Mouse (Mus musculus): ENCODE results near the gene Txnrd3. TPM values are rescaled to one million over a fixed set of nuclear protein-coding genes. Genes with fewer than 3 reads are reported as not detected.

Gene Txnrd3
- polyA plus RNA-seq (2017; shearing (Covaris generic)), result 1 to 10 TPM; 4.1 to 5.8 TPM

DNA sequence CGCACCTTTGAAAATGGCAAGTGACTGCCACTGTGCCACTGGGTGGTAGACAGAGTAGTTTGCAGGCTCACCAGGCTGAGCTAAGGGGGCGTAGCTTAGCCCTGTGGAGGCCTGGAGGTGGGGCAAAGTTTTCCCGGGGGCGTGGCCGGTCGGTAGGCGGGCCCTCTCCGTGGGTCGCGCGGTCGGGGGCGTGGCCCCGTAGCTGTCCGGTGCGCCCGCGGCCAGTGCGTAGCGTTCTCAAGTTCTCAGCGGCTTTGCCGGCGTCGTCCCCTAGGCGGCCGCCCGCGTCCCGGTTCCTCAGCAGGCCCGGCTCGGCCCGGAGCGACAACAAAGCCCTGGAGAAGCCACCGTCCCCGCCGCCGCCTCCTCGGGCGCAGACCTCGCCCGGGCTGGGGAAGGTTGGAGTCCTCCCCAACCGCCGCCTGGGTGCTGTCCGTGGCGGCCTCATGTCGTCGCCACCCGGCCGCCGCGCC lies at the start of gene Txnrd3:
TSS of gene Txnrd3 (plus strand) at position 191 of the 473 bp plus-strand sequence.

DNA sequence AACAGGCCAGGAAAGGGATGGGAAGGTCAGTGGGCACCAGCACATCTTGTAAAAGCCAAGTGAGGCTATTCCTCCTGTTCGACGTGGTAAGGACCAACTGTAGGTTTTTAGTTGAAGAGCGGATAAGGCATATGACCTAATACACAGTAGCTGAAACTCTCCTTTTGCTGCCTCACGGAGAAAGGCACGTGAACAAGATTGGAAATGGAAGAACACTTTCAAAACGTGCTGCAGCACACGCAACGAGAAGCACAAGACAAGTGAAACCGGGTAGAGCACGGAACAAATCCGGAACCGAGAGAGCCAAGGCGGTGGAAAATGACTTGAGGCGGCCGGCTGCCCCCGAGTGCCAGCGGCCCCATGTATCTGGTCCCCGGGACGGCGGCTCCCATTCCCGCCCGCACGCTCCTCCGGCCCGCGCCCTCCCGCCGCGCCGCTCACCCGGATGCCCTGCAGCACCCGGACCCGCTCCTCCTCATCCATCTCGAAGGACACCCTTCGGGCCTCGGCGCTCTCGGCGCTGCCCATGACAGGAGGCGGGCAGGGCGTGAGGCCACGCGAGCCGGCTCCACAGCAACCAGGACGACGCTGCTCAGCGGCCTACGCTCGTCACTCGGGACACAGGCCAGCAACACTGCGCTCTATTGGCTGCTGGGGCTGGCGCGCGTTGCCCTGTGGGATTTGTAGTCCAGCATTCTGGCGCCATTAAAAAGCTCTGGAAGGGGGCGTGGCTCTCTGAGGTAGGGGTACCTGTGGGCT lies 48.6 kb upstream of the Txnrd3 start, which contains the start of gene Chchd6:
TSS of gene Chchd6 (minus strand) at position 635 of the 759 bp plus-strand sequence.

GRCm38 (mm10) chr6:89707240-89707639 lies 63.5 kb downstream of the Txnrd3 start, which contains the start of gene Vmn1r40:
TSS of gene Vmn1r40 (plus strand) at chr6:89707540.

Other genes starting within 250 kb of the Txnrd3 start
- gene Chchd6, start 48.3 kb upstream of the Txnrd3 start, polyA plus RNA-seq (2017; shearing (Covaris generic)), result 1 to 10 TPM; 2.7 to 4.7 TPM
- not detected for gene Vmn1r40, start 63.6 kb downstream of the Txnrd3 start, polyA plus RNA-seq (2017; shearing (Covaris generic))
- gene Vmn1r41, start 96.8 kb downstream of the Txnrd3 start, polyA plus RNA-seq (2017; shearing (Covaris generic)), result not detected
- gene Vmn1r42, start 232.4 kb downstream of the Txnrd3 start, polyA plus RNA-seq (2017; shearing (Covaris generic)), result under 1 TPM in 1 of 2 experiments, not detected in 1; 0.12 TPM
- gene Vmn1r43, start 232.4 kb downstream of the Txnrd3 start, polyA plus RNA-seq (2017; shearing (Covaris generic)), result under 1 TPM; 0.02 to 0.38 TPM
- not detected for gene Vmn1r44, start 239.7 kb downstream of the Txnrd3 start, polyA plus RNA-seq (2017; shearing (Covaris generic))

Data from inflammation-experienced regulatory T-cells (primary cell).